Comparison of ENCODE assay signal across 21 mouse cellular contexts in the genomic region with DNA sequence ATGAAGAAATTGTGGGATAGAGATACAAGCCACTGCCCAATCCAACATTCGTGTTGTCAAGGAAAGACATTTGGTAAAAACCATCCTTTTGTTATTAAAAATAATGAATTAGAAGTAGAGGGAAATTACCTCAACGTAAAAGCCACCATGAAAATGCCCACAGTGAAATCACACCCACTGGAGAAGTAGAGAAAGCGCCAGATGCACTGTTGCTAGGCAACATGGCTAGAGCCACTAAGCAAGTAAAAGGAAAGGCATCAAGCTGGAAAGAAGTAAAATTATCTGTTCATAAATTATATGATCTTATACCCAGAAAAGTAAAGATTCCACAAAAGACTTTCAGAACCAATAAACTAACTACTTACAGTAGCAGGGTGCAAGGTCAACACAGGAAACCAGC. TPM values are rescaled to one million over a fixed set of nuclear protein-coding genes. Genes with fewer than 3 reads are reported as not detected.
DNase-seq lines count a peak whose midpoint lies in the region; ATAC-seq and TF ChIP-seq lines count a peak whose summit lies in the region.
"Had no signal": no experiment of that assay in that cellular context is flagged by ENCODE, and none has a peak within 500 bp of the region (broad histone marks: within the 10 kb centered on the region; RNA-seq: fewer than 3 reads in every experiment).

No protein-coding gene starts in this region.

- TF ChIP-seq CTCF in hindbrain, postnatal 0 days (IDR thresholded peaks at IDR 0.05; ENCODE audit: low read depth), result no peak

- H3K9me3 ChIP-seq in hindbrain, postnatal 0 days (ENCODE audit: low read length), result no peaks in the 10 kb centered on the region
- H3K9me3 ChIP-seq in hindbrain, embryonic 13.5 days, result no peaks in the 10 kb centered on the region
- H3K9me3 ChIP-seq: embryonic facial prominence, embryonic 15.5 days; hindbrain, embryonic 12.5 days; limb, embryonic 13.5 days; liver, embryonic 15.5 days; neural tube, embryonic 13.5 days had no signal

- WGBS in hindbrain, postnatal 0 days, result 37% methylated on average over 3 of the region's 3 CpGs
- WGBS in hindbrain, embryonic 13.5 days, result 66% methylated on average over 3 of the region's 3 CpGs

- no peak overlapping the region for H3K4me2 ChIP-seq in hindbrain, postnatal 0 days (ENCODE audit: low read depth, low read length)
- H3K4me2 ChIP-seq in hindbrain, embryonic 13.5 days, result no peak overlapping the region
- H3K4me2 ChIP-seq: embryonic facial prominence, embryonic 15.5 days; hindbrain, embryonic 12.5 days; limb, embryonic 13.5 days; liver, embryonic 15.5 days; neural tube, embryonic 13.5 days had no signal

- H3K4me3 ChIP-seq in hindbrain, postnatal 0 days (ENCODE audit: low read length), result no peak overlapping the region
- no peak overlapping the region for H3K4me3 ChIP-seq in hindbrain, embryonic 13.5 days
- H3K4me3 ChIP-seq: embryonic facial prominence, embryonic 15.5 days; hindbrain, embryonic 12.5 days; limb, embryonic 13.5 days; liver, embryonic 15.5 days; neural tube, embryonic 13.5 days had no signal

- ATAC-seq in hindbrain, postnatal 0 days, result no peak
- no peak for ATAC-seq in hindbrain, embryonic 13.5 days (ENCODE audit: low FRiP score)
- ATAC-seq: intestine, postnatal 0 days; Patski had no signal

- peaks cover 21% of the 10 kb centered on the region for H3K36me3 ChIP-seq in hindbrain, postnatal 0 days (ENCODE audit: insufficient read depth, low read length)
- peaks cover 49% of the 10 kb centered on the region for H3K36me3 ChIP-seq in hindbrain, embryonic 13.5 days

- H3K4me1 ChIP-seq in hindbrain, postnatal 0 days (ENCODE audit: insufficient read depth, low read length), result no peaks in the 10 kb centered on the region
- H3K4me1 ChIP-seq in hindbrain, embryonic 13.5 days (replicated peaks), result 0 out of 2 replicates have a peak, but pooled peaks cover 5% of the 10 kb centered on the region
- H3K4me1 ChIP-seq: embryonic facial prominence, embryonic 15.5 days; hindbrain, embryonic 12.5 days; limb, embryonic 13.5 days; liver, embryonic 15.5 days; neural tube, embryonic 13.5 days had no signal

- DNase-seq in hindbrain, postnatal 0 days (ENCODE audit: low spot score), result peak; percentile 57
- peak; percentile 41 to 46 for DNase-seq in right cerebral cortex, adult 2 months (ENCODE audit: low spot score in 2 of 2)
- no peak for DNase-seq in right cerebral cortex, postnatal 25 days
- peak; percentile 60 for DNase-seq in layer of hippocampus, adult 9-11 months
- DNase-seq in telencephalon, adult 2 months (ENCODE audit: low read depth, low spot score), result peak; percentile 60
- DNase-seq in urinary bladder, postnatal 14 days (ENCODE audit: low spot score), result no peak
- DNase-seq in cerebellum, postnatal 14 days, result no peak
- DNase-seq: cerebellum, postnatal 10 days; embryo, embryonic 11 days; gastrocnemius, postnatal 10 days; lung, postnatal 10 days; thymus, postnatal 14 days had no signal

- H3K27ac ChIP-seq in hindbrain, postnatal 0 days, result no peak overlapping the region
- no peak overlapping the region for H3K27ac ChIP-seq in hindbrain, embryonic 13.5 days
- H3K27ac ChIP-seq: embryonic facial prominence, embryonic 15.5 days; hindbrain, embryonic 12.5 days; kidney, postnatal 0 days; limb, embryonic 13.5 days; liver, embryonic 15.5 days had no signal

- H3K9ac ChIP-seq in hindbrain, postnatal 0 days (replicated peaks; ENCODE audit: low read length), result no peak overlapping the region
- H3K9ac ChIP-seq in hindbrain, embryonic 13.5 days, result no peak overlapping the region
- H3K9ac ChIP-seq: embryonic facial prominence, embryonic 15.5 days; hindbrain, embryonic 12.5 days; limb, embryonic 13.5 days; liver, embryonic 15.5 days; neural tube, embryonic 13.5 days had no signal

- H3K27me3 ChIP-seq in hindbrain, postnatal 0 days (ENCODE audit: insufficient read depth, low read length), result no peaks in the 10 kb centered on the region
- no peaks in the 10 kb centered on the region for H3K27me3 ChIP-seq in hindbrain, embryonic 13.5 days
- H3K27me3 ChIP-seq: embryonic facial prominence, embryonic 15.5 days; hindbrain, embryonic 12.5 days; limb, embryonic 13.5 days; liver, embryonic 15.5 days; neural tube, embryonic 13.5 days; Patski had no signal

RNA-seq across cellular contexts. Expression of a gene that starts 17.5 kb away (rescaled TPM):
- 55.2 and 58.3 TPM in 2 replicates for total RNA-seq in hindbrain, postnatal 0 days (2014; rRNA removed)
- polyA plus RNA-seq in hindbrain, postnatal 0 days (2015; fragmentation: Nextera tagmentation; extraction: Ambion mirVana), result 69.5 and 70.0 TPM in 2 replicates
- 84.3 and 85.2 TPM in 2 replicates for polyA plus RNA-seq in hindbrain, embryonic 13.5 days (2015; fragmentation: Nextera tagmentation; extraction: Ambion mirVana)

Comparison
In these comparisons a context has a peak if more than half of its experiments do, and no peak if none do; other contexts are left out.
1. DNase-seq: peak in hindbrain, postnatal 0 days (single experiment), right cerebral cortex, adult 2 months (2 of 2), layer of hippocampus, adult 9-11 months (single experiment) and telencephalon, adult 2 months (single experiment); none in right cerebral cortex, postnatal 25 days (single experiment), urinary bladder, postnatal 14 days (single experiment) and cerebellum, postnatal 14 days (0 of 2).